Mouse (Mus musculus) brain, embryonic 14.5 days (tissue): ENCODE results near the gene Scai. TPM values are rescaled to one million over a fixed set of nuclear protein-coding genes. Genes with fewer than 3 reads are reported as not detected.

ENCODE experiments used
- DNase-seq: peaks from one replicate; pipeline ENCODE4 v3.0.0-alpha.2; 2011; ENCODE audit warnings: low read depth
- CTCF ChIP-seq: fragments of 200-500 bp; IDR thresholded peaks from 2 replicates; pipeline ENCODE4 v1.5.1; 2012; ENCODE audit warnings: inconsistent platforms, mild to moderate bottlenecking, moderate library complexity, borderline replicate concordance; ENCODE audit not compliant: insufficient read depth, insufficient read length; ENCODE audit errors: extremely low read depth
- POLR2A ChIP-seq: fragments of 200-500 bp; IDR thresholded peaks from 2 replicates; pipeline ENCODE4 v1.6.1; 2012; ENCODE audit warnings: mild to moderate bottlenecking, inconsistent platforms, borderline replicate concordance; ENCODE audit not compliant: poor library complexity, insufficient read depth, insufficient read length, severe bottlenecking; ENCODE audit errors: extremely low read depth
- polyA plus RNA-seq: library from polyadenylated mRNA; depleted of rRNA; stranded (reverse); fragments of >200 nt; gene quantifications from 2 replicates; pipeline ENCODE4 v1.2.3, GENCODE M21; 2012

Gene Scai
- polyA plus RNA-seq, 1 experiment: 15.9 TPM

GRCm38 (mm10) chr2:39185942-39186341 lies 4.6 kb downstream of the Scai start:
- DNase-seq: no peak
- TF ChIP-seq POLR2A (no peak), CTCF (no peak; the same call in 1 of the 2 replicates)

- no peak for DNase-seq
- TF ChIP-seq CTCF (no peak), POLR2A (no peak)
Observed at GRCm38 (mm10) chr2:39183587-39183986, 6.9 kb downstream of the Scai start.

GRCm38 (mm10) chr2:39160996-39161395 lies 29.5 kb downstream of the Scai start:
- TF ChIP-seq POLR2A: no peak
- no peak for TF ChIP-seq CTCF
- no peak for DNase-seq

- peak; percentile 27 for DNase-seq
- no peak for TF ChIP-seq CTCF
- TF ChIP-seq POLR2A: no peak
Observed at GRCm38 (mm10) chr2:39157916-39158315, 32.6 kb downstream of the Scai start.

- TF ChIP-seq POLR2A (no peak), CTCF (no peak)
- no peak for DNase-seq
Observed at GRCm38 (mm10) chr2:39156821-39157220, 33.7 kb downstream of the Scai start.

- TF ChIP-seq CTCF (no peak), POLR2A (no peak)
- no peak for DNase-seq
Observed at GRCm38 (mm10) chr2:39150943-39151342, 39.6 kb downstream of the Scai start.

GRCm38 (mm10) chr2:39148075-39148474 lies 42.5 kb downstream of the Scai start:
- no peak for DNase-seq
- TF ChIP-seq POLR2A (no peak), CTCF (no peak)

- TF ChIP-seq POLR2A (no peak), CTCF (no peak)
- DNase-seq: peak; percentile 18
Observed at GRCm38 (mm10) chr2:39146469-39146868, 44.1 kb downstream of the Scai start.

GRCm38 (mm10) chr2:39142357-39142948 lies 48.1 kb downstream of the Scai start:
- no peak for TF ChIP-seq POLR2A
- TF ChIP-seq CTCF: no peak
- DNase-seq: peak; percentile 25

GRCm38 (mm10) chr2:39140586-39141455 lies 49.7 kb downstream of the Scai start:
- no peak for TF ChIP-seq CTCF
- TF ChIP-seq POLR2A: no peak
- DNase-seq: no peak

GRCm38 (mm10) chr2:39129526-39130326 lies 60.8 kb downstream of the Scai start:
- TF ChIP-seq POLR2A (no peak), CTCF (no peak)
- DNase-seq: peak; percentile 71

GRCm38 (mm10) chr2:39124167-39124566 lies 66.4 kb downstream of the Scai start:
- DNase-seq: no peak
- TF ChIP-seq POLR2A (no peak), CTCF (no peak)

- DNase-seq: no peak
- TF ChIP-seq POLR2A: no peak
- TF ChIP-seq CTCF: no peak
Observed at GRCm38 (mm10) chr2:39121137-39121536, 69.4 kb downstream of the Scai start.
